Mouse (Mus musculus) hindbrain, embryonic 11.5 days (tissue): Measurements from ENCODE around the gene Krba1. TPM values are rescaled to one million over a fixed set of nuclear protein-coding genes. Genes with fewer than 3 reads are reported as not detected.
A peak's percentile ranks its signal among the peaks of the same experiment; 100 is the strongest.

Experiments
- ATAC-seq: fragments of 200-750 bp; cut with Nextera tagmentation; 2 replicates; pipeline ENCODE4 v1.8.0; 2017; ENCODE audit warnings: mild to moderate bottlenecking, moderate TSS enrichment, moderate library complexity; ENCODE audit not compliant: low FRiP score
- DNase-seq: peaks from one replicate; pipeline ENCODE4 v3.0.0-alpha.2; 2015; ENCODE audit warnings: low spot score
- H3K27ac ChIP-seq: fragments of 300-500 bp; sonication (generic); 2 replicates; pipeline ENCODE4 v1.5.1; 2014; ENCODE audit warnings: mild to moderate bottlenecking, low read depth, low read length
- H3K27me3 ChIP-seq: fragments of 300-500 bp; sonication (generic); 2 replicates; pipeline ENCODE4 v1.6.1; 2014; ENCODE audit warnings: mild to moderate bottlenecking, low read length, moderate library complexity, mixed read lengths; ENCODE audit not compliant: control insufficient read depth, insufficient read depth
- H3K36me3 ChIP-seq: fragments of 300-500 bp; sonication (generic); 2 replicates; pipeline ENCODE4 v1.6.1; 2014; ENCODE audit warnings: mild to moderate bottlenecking, low read length, moderate library complexity, mixed read lengths; ENCODE audit not compliant: control insufficient read depth, insufficient read depth
- H3K4me1 ChIP-seq: fragments of 300-500 bp; sonication (generic); replicated peaks from 2 replicates; pipeline ENCODE4 v1.6.1; 2014; ENCODE audit warnings: low read length, mixed read lengths; ENCODE audit not compliant: control insufficient read depth, insufficient read depth
- H3K4me2 ChIP-seq: fragments of 300-500 bp; sonication (generic); replicated peaks from 2 replicates; pipeline ENCODE4 v1.6.1; 2014; ENCODE audit warnings: mild to moderate bottlenecking, low read depth, low read length
- H3K4me3 ChIP-seq: fragments of 300-500 bp; sonication (generic); 2 replicates; pipeline ENCODE4 v1.5.1; 2014; ENCODE audit warnings: low read depth, low read length
- H3K9ac ChIP-seq: fragments of 300-500 bp; sonication (generic); 2 replicates; pipeline ENCODE4 v1.6.1; 2014; ENCODE audit warnings: low read depth, low read length
- H3K9me3 ChIP-seq: fragments of 300-500 bp; sonication (generic); 2 replicates; pipeline ENCODE4 v1.6.1; 2016; ENCODE audit warnings: low read length; ENCODE audit not compliant: control insufficient read depth
- WGBS: fragments of 180-500 bp; shearing (Covaris S2); extraction: QIAGEN DNeasy Blood & Tissue Kit; methylation state at CpG from one replicate; pipeline ENCODE4 v1.1.7; 2014; 5-methylcytosine and 5-hydroxymethylcytosine counted together
- polyA plus RNA-seq: library from polyadenylated mRNA; unstranded; fragments of >200 nt; fragmentation: Nextera tagmentation; extraction: Ambion mirVana; gene quantifications from 2 replicates; pipeline ENCODE4 v1.2.1, GENCODE M21; 2014

The Krba1 gene
- 16.0 and 19.1 TPM in 2 replicates for polyA plus RNA-seq

- no peaks in the 10 kb centered on the region for H3K27me3 ChIP-seq
- H3K4me2 ChIP-seq = peak within 1 kb of the TSS; percentile 46
- H3K9me3 ChIP-seq = no peaks in the 10 kb centered on the region
- WGBS = 1% methylated on average over 63 of the region's 65 CpGs
- peak within 1 kb of the TSS; percentile 70 for H3K4me3 ChIP-seq
- peaks cover 3% of the 10 kb centered on the region; the same call in 1 of the 2 replicates for H3K4me1 ChIP-seq
- ATAC-seq = peak; percentile 96
- H3K27ac ChIP-seq = peak within 1 kb of the TSS; percentile 67
- no peaks in the 10 kb centered on the region for H3K36me3 ChIP-seq
- peak; percentile 87 for DNase-seq
- H3K9ac ChIP-seq = peak within 1 kb of the TSS; percentile 70
Measured at GRCm38 (mm10) chr6:48395105-48396007, at the start of gene Krba1. Gene Krba1 (plus strand): TSS chr6:48395586.

- Histone ChIP-seq H3K9me3 (no peaks in the 10 kb centered on the region), H3K27ac (no peak overlapping the region), H3K4me1 (no peaks in the 10 kb centered on the region), H3K27me3 (no peaks in the 10 kb centered on the region), H3K4me3 (no peak overlapping the region), H3K36me3 (no peaks in the 10 kb centered on the region), H3K9ac (no peak overlapping the region), H3K4me2 (no peak overlapping the region)
- ATAC-seq = no peak
- no peak for DNase-seq
- 79% methylated on average over 3 of the region's 3 CpGs for WGBS
Measured at GRCm38 (mm10) chr6:48358897-48359296, 36.5 kb upstream of the Krba1 start.

DNA sequence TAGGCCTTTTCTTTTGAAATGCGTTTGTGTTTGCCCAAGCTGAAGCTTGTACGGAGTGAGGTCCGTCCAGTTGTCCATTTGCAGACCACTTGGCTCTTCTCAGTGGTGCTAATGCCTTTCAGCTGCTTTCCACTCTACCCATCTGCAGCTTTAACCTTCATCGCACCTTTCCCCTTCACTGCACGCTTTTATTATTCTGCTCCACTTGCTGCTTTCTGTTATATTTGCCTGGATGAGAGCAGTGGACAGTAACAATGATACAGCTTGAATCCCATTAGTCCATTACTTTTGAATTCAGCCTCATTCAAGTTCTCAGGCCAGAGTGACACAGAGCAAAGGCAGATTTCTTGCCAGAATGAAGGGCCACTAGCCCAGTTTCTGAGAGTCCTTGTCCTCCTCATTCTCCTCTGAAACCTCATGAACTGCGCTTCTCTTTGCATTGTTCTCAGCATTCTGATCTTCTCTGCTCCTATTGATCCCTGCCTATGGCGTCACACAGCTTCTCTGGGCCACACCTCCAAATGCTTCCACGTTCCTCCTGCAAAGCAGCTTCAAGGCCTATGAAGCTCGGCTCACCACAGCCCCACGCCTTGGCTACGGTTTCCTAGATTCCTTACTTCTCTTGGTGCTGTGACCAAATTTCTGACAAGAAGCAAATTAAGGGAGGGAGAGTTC lies 28.9 kb upstream of the Krba1 start:
- no peak overlapping the region for H3K27ac ChIP-seq
- ATAC-seq = no peak
- 43% methylated on average over 11 of the region's 11 CpGs for WGBS

GRCm38 (mm10) chr6:48388221-48388620 lies 7.2 kb upstream of the Krba1 start:
- Histone ChIP-seq H3K4me2 (no peak overlapping the region), H3K36me3 (no peaks in the 10 kb centered on the region), H3K4me3 (no peak overlapping the region), H3K9ac (no peak overlapping the region), H3K27ac (no peak overlapping the region), H3K27me3 (no peaks in the 10 kb centered on the region), H3K9me3 (no peaks in the 10 kb centered on the region), H3K4me1 (no peaks in the 10 kb centered on the region)
- WGBS = 71% methylated on average over 3 of the region's 3 CpGs
- DNase-seq (no peak), ATAC-seq (no peak)

More for the DNA sequence above, 28.9 kb upstream of the Krba1 start:
- H3K36me3 ChIP-seq = no peaks in the 10 kb centered on the region
- H3K4me2 ChIP-seq = no peak overlapping the region
- DNase-seq = peak; percentile 9
- no peaks in the 10 kb centered on the region for H3K27me3 ChIP-seq
- H3K4me3 ChIP-seq = no peak overlapping the region
- H3K9ac ChIP-seq = no peak overlapping the region
- no peaks in the 10 kb centered on the region for H3K4me1 ChIP-seq
- H3K9me3 ChIP-seq = no peaks in the 10 kb centered on the region

DNA sequence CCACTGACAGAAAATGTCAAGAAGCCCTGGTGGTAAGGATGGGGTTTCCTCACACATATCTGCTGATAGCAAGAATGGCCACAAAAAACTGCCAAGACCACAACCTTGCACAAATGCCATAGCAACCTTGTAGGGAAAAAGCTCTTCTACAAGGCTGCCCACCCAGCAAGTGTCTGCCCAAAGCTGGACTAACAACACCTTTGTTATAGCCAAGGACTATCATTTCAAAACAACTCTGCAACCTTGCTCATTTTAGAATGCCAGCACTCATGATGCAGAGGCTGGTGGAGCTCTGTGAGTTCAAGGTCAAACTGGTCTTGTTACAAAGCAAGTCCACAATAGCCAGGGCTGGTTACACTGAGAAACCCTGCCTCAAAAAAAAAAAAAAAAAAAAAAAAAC lies 1.6 kb upstream of the Krba1 start:
- Histone ChIP-seq H3K9me3 (no peaks in the 10 kb centered on the region), H3K36me3 (no peaks in the 10 kb centered on the region), H3K27me3 (no peaks in the 10 kb centered on the region), H3K9ac (no peak overlapping the region), H3K4me3 (no peak overlapping the region), H3K4me1 (peaks cover 3% of the 10 kb centered on the region; the same call in 1 of the 2 replicates), H3K27ac (no peak overlapping the region), H3K4me2 (no peak overlapping the region)
- no peak for DNase-seq
- no peak for ATAC-seq

DNA sequence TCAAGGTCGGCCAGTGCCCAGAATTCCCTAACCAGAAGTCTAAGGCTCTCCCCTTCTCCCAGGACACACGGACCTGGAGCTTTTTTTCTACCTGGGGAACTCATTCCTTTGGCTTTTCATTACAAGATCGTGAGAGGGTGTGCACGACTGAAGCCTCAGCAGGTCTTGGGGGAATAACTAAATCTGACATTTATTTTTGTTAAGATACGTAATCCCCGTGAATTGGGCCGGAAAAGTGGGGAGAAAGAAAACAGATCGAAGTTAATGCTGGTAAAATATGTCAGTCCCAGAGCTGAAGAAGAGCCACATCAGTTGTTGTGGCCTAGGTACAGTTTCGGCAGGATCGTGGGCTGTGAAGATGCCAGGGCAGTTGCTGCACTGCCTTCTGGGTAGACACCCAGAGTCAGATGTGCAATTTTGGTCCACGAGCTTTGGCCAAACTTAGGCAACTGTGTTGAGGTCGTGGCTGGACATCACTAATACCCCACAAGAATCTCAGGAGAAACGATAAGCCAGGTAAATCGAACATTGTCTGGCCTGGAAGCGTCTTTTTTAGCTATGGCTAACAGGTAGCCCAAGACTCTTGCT lies 716 bp downstream of the Krba1 start:
- H3K9me3 ChIP-seq = no peaks in the 10 kb centered on the region
- peak; percentile 16 for DNase-seq
- WGBS = 36% methylated on average over 15 of the region's 15 CpGs
- H3K4me2 ChIP-seq = peak overlapping the region; percentile 46
- peak overlapping the region; percentile 70 for H3K9ac ChIP-seq
- no peak for ATAC-seq
- no peaks in the 10 kb centered on the region for H3K27me3 ChIP-seq
- H3K36me3 ChIP-seq = no peaks in the 10 kb centered on the region
- H3K27ac ChIP-seq = no peak overlapping the region
- peaks cover 3% of the 10 kb centered on the region; the same call in 1 of the 2 replicates for H3K4me1 ChIP-seq
- H3K4me3 ChIP-seq = peak overlapping the region; percentile 70

GRCm38 (mm10) chr6:48396686-48397085 lies 1.3 kb downstream of the Krba1 start:
- Histone ChIP-seq H3K4me3 (peak overlapping the region; percentile 70), H3K4me2 (peak overlapping the region; percentile 46), H3K27ac (no peak overlapping the region), H3K27me3 (no peaks in the 10 kb centered on the region), H3K9me3 (no peaks in the 10 kb centered on the region), H3K4me1 (peaks cover 3% of the 10 kb centered on the region; the same call in 1 of the 2 replicates), H3K9ac (peak overlapping the region; percentile 70; the same call in 1 of the 2 replicates), H3K36me3 (no peaks in the 10 kb centered on the region)
- DNase-seq (no peak), ATAC-seq (no peak)
- 100% methylated on average over 1 of the region's 1 CpGs for WGBS

- peak; percentile 29 for DNase-seq
- H3K4me3 ChIP-seq = no peak overlapping the region
- no peaks in the 10 kb centered on the region for H3K27me3 ChIP-seq
- no peak overlapping the region for H3K27ac ChIP-seq
- no peak for ATAC-seq
- WGBS = 66% methylated on average over 4 of the region's 4 CpGs
- peaks cover 3% of the 10 kb centered on the region; the same call in 1 of the 2 replicates for H3K4me1 ChIP-seq
- no peak overlapping the region for H3K9ac ChIP-seq
- H3K9me3 ChIP-seq = no peaks in the 10 kb centered on the region
- no peak overlapping the region for H3K4me2 ChIP-seq
- no peaks in the 10 kb centered on the region for H3K36me3 ChIP-seq
Measured at GRCm38 (mm10) chr6:48397336-48397735, 1.9 kb downstream of the Krba1 start.
